Mouse (Mus musculus) heart, embryonic 14.5 days (tissue): ENCODE results near the gene Nyap1. TPM values are rescaled to one million over a fixed set of nuclear protein-coding genes. Genes with fewer than 3 reads are reported as not detected.
A peak's percentile ranks its signal among the peaks of the same experiment; 100 is the strongest.
"Not testable (repeated sequence)": the region's sequence is repeated elsewhere in the genome, so short reads cannot be mapped to it uniquely, and the experiment has no call there.

Source experiments
- ATAC-seq: fragments of 200-750 bp; cut with Nextera tagmentation; 2 replicates; pipeline ENCODE4 v1.8.0; 2017; ENCODE audit warnings: low read depth, moderate TSS enrichment; ENCODE audit not compliant: insufficient number of reproducible peaks, insufficient read depth, low FRiP score
- H3K27ac ChIP-seq, 2 experiments: fragments of 200-500 bp in 1 of 2; fragments of 300-500 bp in 1 of 2; sonication (generic) in 1 of 2; replicated peaks in 1 of 2; 2 replicates each; pipeline ENCODE4 v1.5.1; 2012 to 2014; ENCODE audit warnings: low read depth in 2 of 2, low read length in 2 of 2, control low read depth in 1 of 2, mild to moderate bottlenecking in 1 of 2, mixed read lengths in 1 of 2; ENCODE audit not compliant: control insufficient read depth in 1 of 2, insufficient read depth in 1 of 2
- H3K27me3 ChIP-seq: fragments of 300-500 bp; sonication (generic); 2 replicates; pipeline ENCODE4 v1.6.1; 2014; ENCODE audit warnings: mild to moderate bottlenecking, low read length, control low read depth; ENCODE audit not compliant: control insufficient read depth, insufficient read depth
- H3K36me3 ChIP-seq: fragments of 300-500 bp; sonication (generic); 2 replicates; pipeline ENCODE4 v1.6.1; 2014; ENCODE audit warnings: mild to moderate bottlenecking, control low read depth, low read length, mixed read lengths; ENCODE audit not compliant: control insufficient read depth, insufficient read depth
- H3K4me1 ChIP-seq, 2 experiments: fragments of 200-500 bp in 1 of 2; fragments of 300-500 bp in 1 of 2; sonication (generic) in 1 of 2; 2 replicates each; pipeline ENCODE4 v1.6.1; 2012 to 2014; ENCODE audit warnings: low read length in 2 of 2, control low read depth in 1 of 2, mixed read lengths in 1 of 2; ENCODE audit not compliant: control insufficient read depth in 2 of 2, insufficient read depth in 2 of 2
- H3K4me2 ChIP-seq: fragments of 300-500 bp; sonication (generic); 2 replicates; pipeline ENCODE4 v1.6.1; 2014; ENCODE audit warnings: mild to moderate bottlenecking, low read length
- H3K4me3 ChIP-seq, 2 experiments: fragments of 200-500 bp in 1 of 2; fragments of 300-500 bp in 1 of 2; sonication (generic) in 1 of 2; 2 replicates each; pipeline ENCODE4 v1.5.1; 2012 to 2014; ENCODE audit warnings: low read length in 2 of 2, mild to moderate bottlenecking in 2 of 2, control low read depth in 1 of 2, low read depth in 1 of 2, moderate library complexity in 1 of 2; ENCODE audit not compliant: control insufficient read depth in 1 of 2, insufficient read depth in 1 of 2
- H3K9ac ChIP-seq: fragments of 300-500 bp; sonication (generic); 2 replicates; pipeline ENCODE4 v1.6.1; 2014; ENCODE audit warnings: mild to moderate bottlenecking, low read length
- H3K9me3 ChIP-seq: fragments of 300-500 bp; sonication (generic); 2 replicates; pipeline ENCODE4 v1.6.1; 2016; ENCODE audit warnings: low read length, control low read depth; ENCODE audit not compliant: control insufficient read depth
- WGBS: fragments of 180-500 bp; shearing (Covaris S2); extraction: QIAGEN DNeasy Blood & Tissue Kit; methylation state at CpG from one replicate; pipeline ENCODE4 v1.1.7; 2014; 5-methylcytosine and 5-hydroxymethylcytosine counted together
- polyA plus RNA-seq: library from polyadenylated mRNA; unstranded; fragments of >200 nt; fragmentation: Nextera tagmentation; extraction: Ambion mirVana; gene quantifications from 2 replicates; pipeline ENCODE4 v1.2.1, GENCODE M21; 2014

Gene Nyap1
- polyA plus RNA-seq, 1 experiment from 2014 or later = 0.57 TPM

- H3K27ac ChIP-seq = peak overlapping the region in 1 of 2 experiments; percentile 86; a peak in 2 of 4 replicates
- H3K4me1 ChIP-seq = peaks cover 38 to 71% of the 10 kb centered on the region in 2 experiments
- H3K4me3 ChIP-seq = no peak overlapping the region
- H3K27me3 ChIP-seq = no peaks in the 10 kb centered on the region
- peaks cover 62% of the 10 kb centered on the region for H3K36me3 ChIP-seq
- no peak for ATAC-seq
- H3K9ac ChIP-seq = peak overlapping the region; percentile 48; the same call in 1 of the 2 replicates
- H3K9me3 ChIP-seq = no peaks in the 10 kb centered on the region
- WGBS = 87% methylated on average over 6 of the region's 6 CpGs
- H3K4me2 ChIP-seq = peak overlapping the region; percentile 1; the same call in 1 of the 2 replicates
Measured at GRCm38 (mm10) chr5:137751988-137752387, 10.6 kb upstream of the Nyap1 start.

GRCm38 (mm10) chr5:137751221-137751887 lies 9.9 kb upstream of the Nyap1 start:
- H3K4me2 ChIP-seq = peak overlapping the region; percentile 1; the same call in 1 of the 2 replicates
- H3K27ac ChIP-seq = peak overlapping the region; percentile 73 to 86
- H3K9me3 ChIP-seq = no peaks in the 10 kb centered on the region
- no peaks in the 10 kb centered on the region for H3K27me3 ChIP-seq
- 70% methylated on average over 13 of the region's 13 CpGs for WGBS
- peaks cover 35 to 67% of the 10 kb centered on the region in 2 experiments for H3K4me1 ChIP-seq
- no peak for ATAC-seq
- peak overlapping the region; percentile 48; the same call in 1 of the 2 replicates for H3K9ac ChIP-seq
- peaks cover 62% of the 10 kb centered on the region for H3K36me3 ChIP-seq
- no peak overlapping the region for H3K4me3 ChIP-seq

- 93% methylated on average over 6 of the region's 8 CpGs for WGBS
- peak overlapping the region in 1 of 2 experiments; percentile 86; a peak in 2 of 4 replicates for H3K27ac ChIP-seq
- not testable (repeated sequence) for H3K4me2 ChIP-seq
Measured at GRCm38 (mm10) chr5:137750212-137750611, 8.8 kb upstream of the Nyap1 start.

GRCm38 (mm10) chr5:137749196-137749836 lies 7.9 kb upstream of the Nyap1 start:
- peak overlapping the region in 1 of 2 experiments; percentile 88; a peak in 2 of 4 replicates for H3K4me3 ChIP-seq
- H3K9ac ChIP-seq = peak overlapping the region; percentile 90
- H3K9me3 ChIP-seq = no peaks in the 10 kb centered on the region
- peak overlapping the region; percentile 51 to 98; a peak in 3 of 4 replicates for H3K27ac ChIP-seq
- ATAC-seq = no peak
- WGBS = 50% methylated on average over 6 of the region's 6 CpGs
- H3K36me3 ChIP-seq = peaks cover 45% of the 10 kb centered on the region
- peaks cover 31 to 60% of the 10 kb centered on the region in 2 experiments for H3K4me1 ChIP-seq
- no peaks in the 10 kb centered on the region for H3K27me3 ChIP-seq
- peak overlapping the region; percentile 99 for H3K4me2 ChIP-seq

More at GRCm38 (mm10) chr5:137750212-137750611, 8.8 kb upstream of the Nyap1 start:
- not testable (repeated sequence) for H3K9me3 ChIP-seq, H3K27me3 ChIP-seq, ATAC-seq, H3K9ac ChIP-seq, H3K4me3 ChIP-seq
- H3K4me1 ChIP-seq = peaks cover 31 to 60% of the 10 kb centered on the region in 2 experiments
- peaks cover 51% of the 10 kb centered on the region for H3K36me3 ChIP-seq

GRCm38 (mm10) chr5:137748130-137748770 lies 6.8 kb upstream of the Nyap1 start:
- no peak for ATAC-seq
- Histone ChIP-seq H3K9me3 (no peaks in the 10 kb centered on the region), H3K4me2 (peak overlapping the region; percentile 99), H3K4me3 (peak overlapping the region; percentile 87 to 88), H3K9ac (peak overlapping the region; percentile 90), H3K4me1 (peaks cover 28 to 54% of the 10 kb centered on the region in 2 experiments), H3K27ac (peak overlapping the region; percentile 96 to 98), H3K27me3 (no peaks in the 10 kb centered on the region), H3K36me3 (peaks cover 34% of the 10 kb centered on the region)
- 28% methylated on average over 5 of the region's 5 CpGs for WGBS

- Histone ChIP-seq H3K36me3 (peaks cover 26% of the 10 kb centered on the region), H3K9ac (peak overlapping the region; percentile 90), H3K27ac (peak overlapping the region; percentile 96 to 98), H3K9me3 (no peaks in the 10 kb centered on the region), H3K4me2 (peak overlapping the region; percentile 99), H3K4me1 (peaks cover 23 to 47% of the 10 kb centered on the region in 2 experiments), H3K4me3 (peak overlapping the region; percentile 87 to 88), H3K27me3 (no peaks in the 10 kb centered on the region)
- 0 out of 2 replicates have a peak, but pooled peaks have one; percentile 11 for ATAC-seq
- under 1% methylated on average over 26 of the region's 26 CpGs for WGBS
Measured at GRCm38 (mm10) chr5:137747326-137747961, 6.0 kb upstream of the Nyap1 start.

- Histone ChIP-seq H3K4me3 (peak overlapping the region; percentile 87 to 88), H3K36me3 (peaks cover 21% of the 10 kb centered on the region), H3K9me3 (no peaks in the 10 kb centered on the region), H3K4me1 (peaks cover 23 to 45% of the 10 kb centered on the region in 2 experiments), H3K27me3 (no peaks in the 10 kb centered on the region), H3K4me2 (peak overlapping the region; percentile 99), H3K9ac (peak overlapping the region; percentile 90), H3K27ac (peak overlapping the region; percentile 96 to 98)
- WGBS = under 1% methylated on average over 16 of the region's 16 CpGs
- no peak for ATAC-seq
Measured at GRCm38 (mm10) chr5:137746851-137747325, 5.5 kb upstream of the Nyap1 start.
